Mouse (Mus musculus): Measurements from ENCODE around the gene Rtn4. TPM values are rescaled to one million over a fixed set of nuclear protein-coding genes. Genes with fewer than 3 reads are reported as not detected.
"Not testable (repeated sequence)": the region's sequence is repeated elsewhere in the genome, so short reads cannot be mapped to it uniquely, and the experiment has no call there.

Gene Rtn4
- 34.9 and 47.1 TPM in 2 replicates for polyA plus RNA-seq (2015; fragmentation: Nextera tagmentation; extraction: Ambion mirVana)

- peak; percentile 98 for DNase-seq (ENCODE audit: low spot score)
Observed at GRCm38 (mm10) chr11:29692683-29693272, at the start of gene Rtn4. TSS of gene Rtn4 (plus strand) at chr11:29692947.

- DNase-seq (ENCODE audit: low spot score): no peak
Observed at GRCm38 (mm10) chr11:29644421-29644820, 48.3 kb upstream of the Rtn4 start.

- no peak for DNase-seq (ENCODE audit: low spot score)
Observed at GRCm38 (mm10) chr11:29645411-29646066, 47.2 kb upstream of the Rtn4 start.

DNA sequence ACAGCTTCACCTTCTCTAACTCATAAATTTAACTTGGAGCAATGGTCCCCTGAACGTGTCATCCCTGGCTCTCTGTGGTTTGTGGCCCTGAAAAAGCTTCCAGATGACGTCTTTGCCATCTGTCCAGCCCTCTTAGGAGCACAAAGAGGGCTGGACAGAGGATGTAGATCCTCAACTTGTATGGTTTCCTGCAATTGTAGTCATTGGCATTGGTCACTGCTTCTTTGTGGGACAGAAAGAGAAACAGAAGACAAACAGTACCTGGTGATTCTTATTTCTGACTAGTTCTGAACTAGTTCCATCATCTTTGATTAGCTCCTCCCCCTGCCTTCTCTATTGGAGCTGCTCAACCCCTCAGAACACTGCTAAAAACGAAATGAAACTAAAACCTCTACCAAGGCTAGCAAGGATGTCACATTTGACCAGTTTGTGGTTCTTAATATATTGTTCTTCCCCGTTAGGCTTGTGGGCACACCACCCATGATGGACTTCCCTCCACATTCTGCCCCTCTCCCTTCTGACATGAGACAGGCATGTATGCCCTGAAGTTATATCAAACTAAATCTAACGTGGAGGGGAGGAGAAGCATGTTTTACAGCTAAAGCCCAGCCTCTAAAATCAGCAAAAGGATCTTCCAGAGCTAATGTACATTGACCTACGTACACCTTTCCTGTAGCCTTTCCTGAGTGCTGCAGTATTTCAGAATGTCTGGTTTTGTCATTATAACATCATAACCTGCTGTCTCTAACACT is 45.0 kb upstream of the Rtn4 start:
- no peak for DNase-seq (ENCODE audit: low spot score)

GRCm38 (mm10) chr11:29655381-29655780 is 37.4 kb upstream of the Rtn4 start:
- not testable (repeated sequence) for DNase-seq (ENCODE audit: low spot score)

DNA sequence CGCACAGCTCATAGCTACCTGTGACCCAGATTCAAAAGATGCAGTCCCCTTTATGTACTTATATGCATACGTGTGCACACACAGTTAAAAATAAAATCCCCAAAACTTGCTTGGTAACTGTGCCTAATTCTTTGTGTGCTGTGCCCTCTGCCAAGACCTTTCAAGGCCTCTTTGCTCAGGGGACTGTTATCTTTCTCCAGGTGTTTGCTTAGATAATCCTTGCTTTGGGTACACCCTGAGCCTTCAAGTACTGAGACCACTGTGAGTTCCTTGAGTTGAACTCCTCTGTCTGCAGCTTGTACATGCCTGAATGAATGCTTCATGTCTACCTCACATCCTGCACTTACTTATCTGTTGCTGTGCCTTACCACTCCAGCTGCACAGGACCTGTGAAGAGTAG is 32.0 kb upstream of the Rtn4 start:
- no peak for DNase-seq (ENCODE audit: low spot score)

- no peak for DNase-seq (ENCODE audit: low spot score)
Observed at GRCm38 (mm10) chr11:29667634-29668033, 25.1 kb upstream of the Rtn4 start.

DNA sequence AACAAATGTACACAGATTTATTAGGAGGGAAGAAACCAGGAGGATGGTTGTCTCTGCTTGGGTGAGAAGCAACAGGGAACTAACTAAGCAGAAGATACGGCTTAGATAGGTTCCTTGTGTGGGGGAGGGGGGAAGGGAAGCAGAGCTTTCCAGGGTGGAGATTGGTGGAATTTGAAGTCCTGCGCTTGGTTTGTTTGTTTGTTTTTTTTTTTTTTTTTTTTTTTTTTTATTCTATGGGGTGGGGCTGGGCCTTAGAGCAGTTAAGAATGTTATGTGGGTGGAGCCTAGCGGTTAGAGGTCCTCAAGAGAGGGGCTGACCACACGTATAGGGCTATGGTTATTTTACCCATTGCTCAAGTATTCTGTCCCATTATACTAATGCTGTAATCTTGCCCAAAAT is 23.0 kb upstream of the Rtn4 start:
- DNase-seq (ENCODE audit: low spot score): no peak

GRCm38 (mm10) chr11:29673359-29673758 is 19.4 kb upstream of the Rtn4 start:
- DNase-seq (ENCODE audit: low spot score): no peak

- DNase-seq (ENCODE audit: low spot score): peak; percentile 31
Observed at GRCm38 (mm10) chr11:29676718-29677117, 16.0 kb upstream of the Rtn4 start.

DNA sequence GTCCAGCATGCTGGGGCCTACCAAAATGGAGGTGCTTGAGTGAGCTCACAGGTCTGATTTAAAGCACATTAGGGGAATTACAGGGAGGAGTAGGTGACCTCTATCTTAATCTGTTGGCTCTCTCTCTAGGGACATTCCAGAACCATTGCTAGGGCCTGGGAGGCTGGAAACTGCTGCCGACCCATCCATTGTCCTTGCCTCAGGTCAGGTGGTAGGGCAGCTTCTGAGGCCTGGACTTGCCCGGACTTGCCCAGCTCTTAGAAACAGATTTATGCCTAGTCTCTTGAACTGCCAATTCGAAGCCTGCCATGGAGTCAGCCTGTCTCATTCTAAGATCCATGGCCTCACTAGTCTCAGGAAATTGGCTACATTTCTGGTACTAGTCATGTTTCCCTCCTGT is 12.8 kb upstream of the Rtn4 start:
- DNase-seq (ENCODE audit: low spot score): no peak

DNA sequence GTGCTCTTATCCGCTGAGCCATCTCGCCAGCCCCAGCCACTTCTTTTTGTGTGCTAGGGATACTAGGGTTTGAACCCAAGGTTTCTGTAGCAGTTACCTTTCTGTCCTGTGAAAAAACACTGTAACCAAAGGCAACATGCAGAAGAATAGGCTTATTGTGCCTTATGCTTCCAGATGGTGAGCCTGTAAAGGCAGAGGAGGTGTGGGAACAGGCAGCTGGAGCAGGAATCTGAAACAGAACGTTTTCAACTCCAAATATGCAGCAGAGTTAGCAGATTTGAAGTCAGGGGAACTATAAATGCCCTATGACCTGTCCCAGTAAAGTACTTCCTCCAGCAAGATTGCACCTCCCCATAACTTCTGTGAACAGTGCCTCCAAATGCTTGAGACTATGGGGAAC is 12.0 kb upstream of the Rtn4 start:
- no peak for DNase-seq (ENCODE audit: low spot score)

DNA sequence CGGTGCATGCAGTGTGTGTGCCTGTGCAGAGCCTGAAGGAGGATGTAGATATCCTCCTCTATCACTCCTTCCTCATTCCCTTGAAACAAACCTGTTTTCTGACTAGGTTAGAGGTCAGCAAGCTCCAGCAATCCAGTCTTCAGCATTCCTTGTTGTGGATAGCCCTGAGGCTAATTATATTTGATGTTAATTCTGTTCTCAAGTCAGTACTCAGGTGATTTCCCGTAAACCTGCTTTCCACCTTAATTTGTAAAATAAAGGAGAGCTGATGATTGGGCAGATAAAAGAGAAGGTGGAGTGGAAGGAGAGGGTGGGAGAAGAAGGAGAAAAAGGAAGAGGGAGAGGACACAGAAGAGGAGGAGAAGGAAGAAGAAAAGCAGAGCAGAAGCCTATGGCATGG is 8.5 kb upstream of the Rtn4 start:
- DNase-seq (ENCODE audit: low spot score): no peak

DNA sequence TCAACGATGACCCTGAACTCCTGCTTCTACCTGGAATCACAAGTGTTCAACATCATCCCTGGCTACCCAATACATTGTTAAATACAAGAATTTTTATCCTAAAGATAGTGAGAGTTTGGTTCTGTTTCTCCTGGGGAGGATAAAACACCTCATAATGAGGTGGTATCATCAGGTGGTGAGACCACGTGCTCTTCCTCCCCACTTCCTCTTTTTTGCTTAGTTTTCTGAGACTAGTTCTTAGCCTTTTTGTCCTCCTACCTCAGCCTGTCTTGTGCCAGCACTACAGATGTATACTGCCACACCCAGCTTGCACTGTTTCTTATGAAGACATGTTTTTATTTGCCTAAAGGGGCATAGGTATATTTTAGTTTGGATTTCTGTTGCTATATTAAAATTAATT is 6.6 kb upstream of the Rtn4 start:
- no peak for DNase-seq (ENCODE audit: low spot score)

- DNase-seq (ENCODE audit: low spot score): no peak
Observed at GRCm38 (mm10) chr11:29691556-29691955, 1.2 kb upstream of the Rtn4 start.

DNA sequence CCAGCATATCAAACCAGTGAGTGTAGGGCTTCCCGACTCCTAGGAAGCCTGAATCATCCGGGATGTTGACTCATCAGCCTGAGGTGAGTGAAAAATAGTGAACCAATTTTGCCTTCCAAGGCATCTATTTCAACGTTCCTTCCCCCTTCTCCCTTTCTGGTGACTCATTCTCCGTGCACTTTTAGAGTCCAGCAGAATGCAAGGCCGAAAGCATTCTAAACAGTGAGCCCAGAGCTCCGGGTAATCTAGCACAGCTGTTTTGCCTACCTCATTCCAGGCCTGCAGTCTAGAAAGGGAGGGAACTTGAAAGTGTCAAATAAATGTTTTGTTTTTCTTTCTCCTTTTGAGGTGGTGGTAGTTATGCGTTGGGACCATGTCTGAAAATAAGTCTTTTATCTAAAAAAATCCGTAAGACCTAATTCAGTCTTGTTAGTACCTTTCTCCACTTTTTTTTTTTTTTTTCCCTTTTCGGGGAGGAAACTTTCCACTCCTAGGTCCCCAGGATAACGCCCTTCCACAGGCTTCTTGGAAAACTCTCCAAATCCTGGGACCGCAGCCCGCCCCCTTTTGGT is 550 bp upstream of the Rtn4 start:
- peak; percentile 2 for DNase-seq (ENCODE audit: low spot score)

GRCm38 (mm10) chr11:29693576-29694410 is 1.0 kb downstream of the Rtn4 start:
- DNase-seq (ENCODE audit: low spot score): peak; percentile 96

DNA sequence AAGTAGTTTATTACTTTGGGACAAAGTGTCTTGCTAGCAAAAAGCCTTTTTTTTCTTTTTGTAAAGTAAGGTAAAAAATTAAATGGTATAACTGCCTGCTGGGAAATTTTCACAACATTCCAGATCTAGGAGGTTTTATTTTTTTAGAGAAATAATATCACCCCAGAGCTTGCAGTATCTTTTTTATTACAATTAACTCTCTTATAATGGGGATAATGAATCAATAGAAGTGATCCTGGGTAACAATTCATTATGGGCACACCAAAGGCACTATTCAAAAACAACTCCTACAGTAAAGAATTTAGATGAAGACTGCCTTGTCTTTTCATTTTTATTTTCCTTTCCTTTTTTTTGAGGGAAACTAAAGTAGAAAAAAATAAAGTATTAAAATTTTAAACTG is 2.0 kb downstream of the Rtn4 start:
- no peak for DNase-seq (ENCODE audit: low spot score)

- DNase-seq (ENCODE audit: low spot score): no peak
Observed at GRCm38 (mm10) chr11:29702721-29703120, 10.0 kb downstream of the Rtn4 start.

DNA sequence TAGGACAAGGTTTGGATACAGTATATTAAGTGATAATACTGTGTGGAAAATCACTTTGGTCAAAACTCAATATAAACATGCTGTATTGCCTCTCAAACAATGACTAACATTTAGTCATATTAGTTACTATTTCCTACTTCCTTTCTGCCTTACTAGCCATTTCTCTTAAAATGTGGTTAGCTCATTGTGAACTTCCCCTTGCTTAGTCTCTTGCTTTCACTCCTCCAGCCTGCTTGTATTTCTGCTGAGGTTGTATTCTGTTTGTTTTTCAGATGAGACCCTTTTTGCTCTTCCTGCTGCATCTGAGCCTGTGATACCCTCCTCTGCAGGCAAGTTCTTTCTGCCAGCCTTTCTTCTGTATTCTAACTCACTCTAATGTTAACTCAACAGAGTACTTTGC is 12.5 kb downstream of the Rtn4 start:
- DNase-seq (ENCODE audit: low spot score): no peak

DNA sequence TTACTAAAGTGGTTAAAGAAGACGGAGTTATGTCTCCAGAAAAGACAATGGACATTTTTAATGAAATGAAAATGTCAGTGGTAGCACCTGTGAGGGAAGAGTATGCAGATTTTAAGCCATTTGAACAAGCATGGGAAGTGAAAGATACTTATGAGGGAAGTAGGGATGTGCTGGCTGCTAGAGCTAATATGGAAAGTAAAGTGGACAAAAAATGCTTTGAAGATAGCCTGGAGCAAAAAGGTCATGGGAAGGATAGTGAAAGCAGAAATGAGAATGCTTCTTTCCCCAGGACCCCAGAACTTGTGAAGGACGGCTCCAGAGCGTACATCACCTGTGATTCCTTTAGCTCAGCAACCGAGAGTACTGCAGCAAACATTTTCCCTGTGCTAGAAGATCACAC is 14.1 kb downstream of the Rtn4 start:
- no peak for DNase-seq (ENCODE audit: low spot score)

Measured in thymus, postnatal 0 days (tissue).